Comparison of ENCODE assay signal across 12 mouse cellular contexts in genomic region chr12:80046625-80047303, GRCm38 (mm10).
A peak's percentile ranks its signal among the peaks of the same experiment; 100 is the strongest.
DNase-seq lines count a peak whose midpoint lies in the region; ATAC-seq and TF ChIP-seq lines count a peak whose summit lies in the region.
"Had no signal": no experiment of that assay in that cellular context is flagged by ENCODE, and none has a peak within 500 bp of the region (broad histone marks: within the 10 kb centered on the region; RNA-seq: fewer than 3 reads in every experiment).

No protein-coding gene starts in this region.

- intact Hi-C loops in heart, postnatal 25 days (cut with DNase I): no loop called here

- WGBS in kidney, postnatal 0 days: 86% methylated on average over 6 of the region's 6 CpGs
- WGBS in kidney, embryonic 15.5 days: 86% methylated on average over 6 of the region's 6 CpGs

- H3K9ac ChIP-seq in kidney, postnatal 0 days (ENCODE audit: low read depth, low read length): no peak overlapping the region
- H3K9ac ChIP-seq in kidney, embryonic 15.5 days: no peak overlapping the region
- H3K9ac ChIP-seq: neural tube, embryonic 15.5 days had no signal

- H3K9me3 ChIP-seq in kidney, postnatal 0 days (replicated peaks; ENCODE audit: low read length): no peaks in the 10 kb centered on the region
- no peaks in the 10 kb centered on the region for H3K9me3 ChIP-seq in kidney, embryonic 15.5 days (replicated peaks)
- H3K9me3 ChIP-seq: G1E; neural tube, embryonic 15.5 days had no signal

- H3K4me1 ChIP-seq in kidney, postnatal 0 days (replicated peaks; ENCODE audit: insufficient read depth, low read length): no peaks in the 10 kb centered on the region
- no peaks in the 10 kb centered on the region for H3K4me1 ChIP-seq in kidney, embryonic 15.5 days
- H3K4me1 ChIP-seq: neural tube, embryonic 15.5 days had no signal

- no peak for ATAC-seq in kidney, postnatal 0 days (replicated peaks; ENCODE audit: low FRiP score, low read depth)
- no peak for ATAC-seq in kidney, embryonic 15.5 days (replicated peaks; ENCODE audit: low FRiP score)
- ATAC-seq in megakaryocyte-erythroid progenitor cell, adult 5-6 weeks (replicated peaks; ENCODE audit: low FRiP score, low TSS enrichment, poor library complexity, severe bottlenecking): 0 out of 2 replicates have a peak, but pooled peaks have one; percentile 30

- H3K36me3 ChIP-seq in kidney, postnatal 0 days (ENCODE audit: insufficient read depth, low read length): no peaks in the 10 kb centered on the region
- no peaks in the 10 kb centered on the region for H3K36me3 ChIP-seq in kidney, embryonic 15.5 days
- H3K36me3 ChIP-seq: G1E; neural tube, embryonic 15.5 days had no signal

- no peak for TF ChIP-seq CTCF in kidney, postnatal 0 days (IDR thresholded peaks at IDR 0.05; ENCODE audit: low read depth)

- DNase-seq in kidney, postnatal 0 days (ENCODE audit: low spot score): peak; percentile 24
- DNase-seq in adrenal gland, postnatal 36 days: peak; percentile 11 to 29
- peak; percentile 35 for DNase-seq in heart, postnatal 25 days (ENCODE audit: low spot score)
- no peak for DNase-seq in T-cell, adult 2 months (ENCODE audit: low spot score)
- no peak for DNase-seq in embryo, embryonic 10.5 days (ENCODE audit: low spot score)
- no peak for DNase-seq in urinary bladder, adult 2 months (ENCODE audit: low spot score)
- DNase-seq: cerebellum, adult 9-11 months; left cerebral cortex, postnatal 4 days had no signal

- no peak overlapping the region for H3K4me3 ChIP-seq in kidney, postnatal 0 days (replicated peaks; ENCODE audit: low read depth, low read length)
- no peak overlapping the region for H3K4me3 ChIP-seq in kidney, embryonic 15.5 days (replicated peaks)
- H3K4me3 ChIP-seq: neural tube, embryonic 15.5 days had no signal

- H3K27me3 ChIP-seq in kidney, postnatal 0 days (ENCODE audit: insufficient read depth, low read length): no peaks in the 10 kb centered on the region
- H3K27me3 ChIP-seq in kidney, embryonic 15.5 days: no peaks in the 10 kb centered on the region
- H3K27me3 ChIP-seq: neural tube, embryonic 15.5 days had no signal

- H3K27ac ChIP-seq in kidney, postnatal 0 days: no peak overlapping the region
- H3K27ac ChIP-seq in kidney, embryonic 15.5 days: no peak overlapping the region
- H3K27ac ChIP-seq: neural tube, embryonic 15.5 days had no signal

- no peak overlapping the region for H3K4me2 ChIP-seq in kidney, postnatal 0 days (ENCODE audit: low read length)
- H3K4me2 ChIP-seq in kidney, embryonic 15.5 days: no peak overlapping the region
- H3K4me2 ChIP-seq: neural tube, embryonic 15.5 days had no signal

Comparison
In these comparisons a context has a peak if more than half of its experiments do, and no peak if none do; other contexts are left out.
1. DNase-seq: peak in kidney, postnatal 0 days (single experiment), adrenal gland, postnatal 36 days (2 of 2) and heart, postnatal 25 days (single experiment); none in T-cell, adult 2 months (single experiment), embryo, embryonic 10.5 days (single experiment) and urinary bladder, adult 2 months (single experiment).